Mouse (Mus musculus): ENCODE data around the gene Slc6a11. TPM values are rescaled to one million over a fixed set of nuclear protein-coding genes. Genes with fewer than 3 reads are reported as not detected.

Slc6a11 gene
- total RNA-seq (2014; rRNA removed) (not detected in 2 replicates), polyA plus RNA-seq (2012; rRNA removed) (not detected in 2 replicates)

DNA sequence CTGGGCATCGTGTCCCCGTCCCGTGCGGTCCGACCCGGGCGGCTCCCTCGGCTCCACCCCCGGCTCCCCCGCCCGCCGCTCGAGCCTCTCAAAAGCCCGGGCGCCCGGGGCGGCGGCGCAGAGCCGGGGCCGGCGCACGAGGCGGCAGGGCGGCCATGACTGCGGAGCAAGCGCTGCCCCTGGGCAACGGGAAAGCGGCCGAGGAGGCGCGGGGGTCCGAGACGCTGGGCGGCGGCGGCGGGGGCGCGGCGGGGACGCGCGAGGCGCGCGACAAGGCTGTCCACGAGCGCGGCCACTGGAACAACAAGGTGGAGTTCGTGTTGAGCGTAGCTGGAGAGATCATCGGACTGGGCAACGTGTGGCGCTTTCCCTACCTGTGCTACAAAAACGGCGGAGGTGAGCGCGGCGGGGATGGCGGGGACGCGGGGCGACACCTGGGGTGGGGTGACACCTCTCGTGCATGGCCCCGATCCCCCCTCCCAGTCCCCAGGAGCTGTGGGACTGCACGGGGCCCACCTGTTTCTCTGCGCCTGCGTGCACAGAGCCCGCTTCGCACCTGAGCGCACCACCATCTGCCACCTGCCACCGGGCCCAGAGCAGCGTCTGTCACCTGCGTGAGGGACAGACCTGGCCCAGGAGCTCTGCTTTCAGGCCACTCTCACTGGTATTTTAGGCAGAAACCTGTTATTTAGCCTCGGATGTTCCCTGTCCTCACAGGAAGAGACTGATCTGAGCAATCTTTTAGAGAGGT is at the start of gene Slc6a11:
TSS of gene Slc6a11 (plus strand) at position 120 of the 751 bp plus-strand sequence.
- no peak for TF ChIP-seq POLR2A (IDR thresholded peaks at IDR 0.05; ENCODE audit: extremely low read depth, insufficient read depth, low read length)
- no peak for TF ChIP-seq CTCF (IDR thresholded peaks at IDR 0.05; ENCODE audit: low read depth, low read length)
- Histone ChIP-seq H3K9ac (ENCODE audit: low read depth, low read length) (no peak within 1 kb of the TSS), H3K36me3 (ENCODE audit: control insufficient read depth, insufficient read depth, low read length) (no peaks in the 10 kb centered on the region), H3K79me2 (ENCODE audit: control insufficient read depth, insufficient read depth, low read length) (no peaks in the 10 kb centered on the region), H3K27ac (replicated peaks; ENCODE audit: insufficient read depth, low read depth, low read length) (no peak within 1 kb of the TSS), H3K27me3 (ENCODE audit: control insufficient read depth, insufficient read depth, low read length) (peaks cover 9% of the 10 kb centered on the region), H3K4me1 (ENCODE audit: control insufficient read depth, insufficient read depth, low read length) (no peaks in the 10 kb centered on the region), H3K4me3 (ENCODE audit: insufficient read depth, low read depth, low read length) (no peak within 1 kb of the TSS)
- DNase-seq (ENCODE audit: extremely low read depth, low read depth, low spot score) = no peak
- 5% methylated on average over 76 of the region's 76 CpGs for WGBS

DNA sequence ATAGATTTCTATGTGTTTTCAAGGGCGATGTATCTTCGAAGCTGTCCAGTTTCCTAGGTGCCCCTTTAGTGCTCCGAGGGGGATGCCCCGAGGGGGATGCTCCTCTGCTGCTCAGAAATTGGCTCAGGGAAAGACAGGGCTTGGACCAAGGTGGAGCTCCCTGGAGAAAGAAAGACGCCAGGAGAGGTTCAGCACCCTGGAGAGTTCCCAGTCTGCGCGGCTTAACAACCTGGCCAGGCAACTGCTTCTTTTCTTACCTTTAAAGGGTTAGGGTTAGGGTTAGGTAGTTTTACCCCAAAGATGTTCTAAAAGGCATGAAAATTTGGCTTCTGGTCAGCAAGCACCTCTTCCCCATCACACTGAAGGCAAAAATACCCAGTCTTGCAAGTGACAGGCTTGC is 43.9 kb upstream of the Slc6a11 start:
- no peak overlapping the region for H3K27ac ChIP-seq (replicated peaks; ENCODE audit: insufficient read depth, low read depth, low read length)
- DNase-seq (ENCODE audit: extremely low read depth, low read depth, low spot score) = peak; percentile 6
- H3K4me1 ChIP-seq (ENCODE audit: control insufficient read depth, insufficient read depth, low read length) = no peaks in the 10 kb centered on the region
- no peaks in the 10 kb centered on the region for H3K27me3 ChIP-seq (ENCODE audit: control insufficient read depth, insufficient read depth, low read length)
- no peaks in the 10 kb centered on the region for H3K79me2 ChIP-seq (ENCODE audit: control insufficient read depth, insufficient read depth, low read length)
- H3K4me3 ChIP-seq (ENCODE audit: insufficient read depth, low read depth, low read length) = no peak overlapping the region
- no peak for TF ChIP-seq CTCF (IDR thresholded peaks at IDR 0.05; ENCODE audit: low read depth, low read length)
- no peak for TF ChIP-seq POLR2A (IDR thresholded peaks at IDR 0.05; ENCODE audit: extremely low read depth, insufficient read depth, low read length)
- H3K9ac ChIP-seq (ENCODE audit: low read depth, low read length) = no peak overlapping the region
- no peaks in the 10 kb centered on the region for H3K36me3 ChIP-seq (ENCODE audit: control insufficient read depth, insufficient read depth, low read length)
- 22% methylated on average over 7 of the region's 7 CpGs for WGBS

DNA sequence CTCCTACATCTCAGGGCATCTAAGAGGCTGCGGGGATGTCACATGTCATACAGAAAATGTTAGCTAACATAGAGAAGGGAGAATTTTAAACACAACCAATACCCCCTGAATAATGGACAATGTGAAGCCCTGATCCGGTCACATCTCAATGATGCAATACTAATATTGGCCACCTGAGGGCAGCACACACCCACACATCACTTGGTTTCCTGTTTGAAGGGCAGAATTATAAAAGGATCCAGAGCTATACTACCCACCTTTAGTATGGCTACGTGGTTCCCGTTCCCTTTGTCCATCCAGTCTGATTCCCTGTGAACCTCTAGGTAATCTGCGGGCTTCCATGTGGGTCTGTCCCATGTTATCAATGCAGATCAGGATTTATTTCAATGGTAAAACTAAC is 41.4 kb upstream of the Slc6a11 start:
- H3K4me1 ChIP-seq (ENCODE audit: control insufficient read depth, insufficient read depth, low read length) = no peaks in the 10 kb centered on the region

GRCm38 (mm10) chr6:114092216-114092615 is 38.8 kb upstream of the Slc6a11 start:
- H3K36me3 ChIP-seq (ENCODE audit: control insufficient read depth, insufficient read depth, low read length) = no peaks in the 10 kb centered on the region
- H3K4me1 ChIP-seq (ENCODE audit: control insufficient read depth, insufficient read depth, low read length) = no peaks in the 10 kb centered on the region
- H3K9ac ChIP-seq (ENCODE audit: low read depth, low read length) = no peak overlapping the region
- no peak overlapping the region for H3K4me3 ChIP-seq (ENCODE audit: insufficient read depth, low read depth, low read length)
- no peak overlapping the region for H3K27ac ChIP-seq (replicated peaks; ENCODE audit: insufficient read depth, low read depth, low read length)
- H3K79me2 ChIP-seq (ENCODE audit: control insufficient read depth, insufficient read depth, low read length) = no peaks in the 10 kb centered on the region
- DNase-seq (ENCODE audit: extremely low read depth, low read depth, low spot score) = no peak
- TF ChIP-seq POLR2A (IDR thresholded peaks at IDR 0.05; ENCODE audit: extremely low read depth, insufficient read depth, low read length) = no peak
- TF ChIP-seq CTCF (IDR thresholded peaks at IDR 0.05; ENCODE audit: low read depth, low read length) = no peak
- 48% methylated on average over 8 of the region's 9 CpGs for WGBS
- no peaks in the 10 kb centered on the region; the same call in 1 of the 2 replicates for H3K27me3 ChIP-seq (ENCODE audit: control insufficient read depth, insufficient read depth, low read length)

More for the DNA sequence above, 41.4 kb upstream of the Slc6a11 start:
- no peaks in the 10 kb centered on the region for H3K79me2 ChIP-seq (ENCODE audit: control insufficient read depth, insufficient read depth, low read length)
- TF ChIP-seq CTCF (IDR thresholded peaks at IDR 0.05; ENCODE audit: low read depth, low read length) = peak; percentile 64
- no peak for TF ChIP-seq POLR2A (IDR thresholded peaks at IDR 0.05; ENCODE audit: extremely low read depth, insufficient read depth, low read length)
- H3K9ac ChIP-seq (ENCODE audit: low read depth, low read length) = no peak overlapping the region
- H3K27ac ChIP-seq (replicated peaks; ENCODE audit: insufficient read depth, low read depth, low read length) = no peak overlapping the region
- DNase-seq (ENCODE audit: extremely low read depth, low read depth, low spot score) = peak; percentile 10
- H3K27me3 ChIP-seq (ENCODE audit: control insufficient read depth, insufficient read depth, low read length) = no peaks in the 10 kb centered on the region
- no peaks in the 10 kb centered on the region for H3K36me3 ChIP-seq (ENCODE audit: control insufficient read depth, insufficient read depth, low read length)
- 20% methylated on average over 5 of the region's 5 CpGs for WGBS
- H3K4me3 ChIP-seq (ENCODE audit: insufficient read depth, low read depth, low read length) = no peak overlapping the region

DNA sequence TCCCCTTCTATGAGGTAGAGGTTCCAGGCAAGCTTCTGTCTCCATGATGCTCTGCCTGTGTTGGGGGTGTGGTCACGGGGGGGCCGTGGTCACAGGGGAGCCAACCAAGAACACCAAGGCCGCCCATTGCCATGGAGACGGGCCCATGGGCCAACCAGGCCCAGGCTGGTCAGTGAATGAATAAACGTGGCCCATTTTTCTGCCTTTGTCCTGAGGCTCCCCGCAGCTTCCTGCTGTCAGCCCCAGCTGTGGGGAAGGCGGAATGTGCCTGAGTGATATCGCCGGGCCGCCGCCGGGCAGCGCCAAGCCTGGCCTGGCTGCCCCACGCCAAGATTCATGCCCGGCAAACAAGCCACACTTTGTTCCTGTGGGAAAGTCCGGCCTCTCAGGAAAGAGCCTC is 36.8 kb upstream of the Slc6a11 start:
- Histone ChIP-seq H3K4me1 (ENCODE audit: control insufficient read depth, insufficient read depth, low read length) (no peaks in the 10 kb centered on the region), H3K27me3 (ENCODE audit: control insufficient read depth, insufficient read depth, low read length) (no peaks in the 10 kb centered on the region; the same call in 1 of the 2 replicates), H3K9ac (ENCODE audit: low read depth, low read length) (no peak overlapping the region), H3K79me2 (ENCODE audit: control insufficient read depth, insufficient read depth, low read length) (no peaks in the 10 kb centered on the region), H3K36me3 (ENCODE audit: control insufficient read depth, insufficient read depth, low read length) (no peaks in the 10 kb centered on the region), H3K4me3 (ENCODE audit: insufficient read depth, low read depth, low read length) (no peak overlapping the region), H3K27ac (replicated peaks; ENCODE audit: insufficient read depth, low read depth, low read length) (no peak overlapping the region)
- no peak for DNase-seq (ENCODE audit: extremely low read depth, low read depth, low spot score)
- WGBS = 60% methylated on average over 16 of the region's 16 CpGs
- TF ChIP-seq POLR2A (IDR thresholded peaks at IDR 0.05; ENCODE audit: extremely low read depth, insufficient read depth, low read length) (no peak), CTCF (IDR thresholded peaks at IDR 0.05; ENCODE audit: low read depth, low read length) (no peak)

- no peak for DNase-seq (ENCODE audit: extremely low read depth, low read depth, low spot score)
- no peaks in the 10 kb centered on the region; the same call in 1 of the 2 replicates for H3K27me3 ChIP-seq (ENCODE audit: control insufficient read depth, insufficient read depth, low read length)
- WGBS = 73% methylated on average over 6 of the region's 6 CpGs
- no peak overlapping the region for H3K27ac ChIP-seq (replicated peaks; ENCODE audit: insufficient read depth, low read depth, low read length)
- no peaks in the 10 kb centered on the region for H3K36me3 ChIP-seq (ENCODE audit: control insufficient read depth, insufficient read depth, low read length)
- no peak overlapping the region for H3K9ac ChIP-seq (ENCODE audit: low read depth, low read length)
- H3K4me3 ChIP-seq (ENCODE audit: insufficient read depth, low read depth, low read length) = no peak overlapping the region
- no peaks in the 10 kb centered on the region for H3K79me2 ChIP-seq (ENCODE audit: control insufficient read depth, insufficient read depth, low read length)
- TF ChIP-seq CTCF (IDR thresholded peaks at IDR 0.05; ENCODE audit: low read depth, low read length) (no peak), POLR2A (IDR thresholded peaks at IDR 0.05; ENCODE audit: extremely low read depth, insufficient read depth, low read length) (no peak)
- H3K4me1 ChIP-seq (ENCODE audit: control insufficient read depth, insufficient read depth, low read length) = no peaks in the 10 kb centered on the region
Observed at GRCm38 (mm10) chr6:114096574-114096973, 34.5 kb upstream of the Slc6a11 start.
